ENCODE assay signal across 9 mouse cellular contexts in genomic region chr15:90678488-90678887, GRCm38 (mm10). TPM values are rescaled to one million over a fixed set of nuclear protein-coding genes. Genes with fewer than 3 reads are reported as not detected.
A peak's percentile ranks its signal among the peaks of the same experiment; 100 is the strongest.
DNase-seq lines count a peak whose midpoint lies in the region; ATAC-seq and TF ChIP-seq lines count a peak whose summit lies in the region.
"Had no signal": no experiment of that assay in that cellular context is flagged by ENCODE, and none has a peak within 500 bp of the region (broad histone marks: within the 10 kb centered on the region; RNA-seq: fewer than 3 reads in every experiment).

No protein-coding gene starts in this region.

- peak overlapping the region; percentile 97 for H3K4me2 ChIP-seq in embryonic facial prominence, embryonic 14.5 days (ENCODE audit: low read depth, low read length)
- peak overlapping the region; percentile 99 for H3K4me2 ChIP-seq in heart, embryonic 14.5 days (ENCODE audit: low read length)
- H3K4me2 ChIP-seq in kidney, embryonic 16.5 days (replicated peaks; ENCODE audit: low read depth, low read length) = peak overlapping the region; percentile 97
- H3K4me2 ChIP-seq in lung, postnatal 0 days (replicated peaks; ENCODE audit: low read depth, low read length) = peak overlapping the region; percentile 97
- peak overlapping the region; percentile 94 for H3K4me2 ChIP-seq in stomach, embryonic 15.5 days

- no peaks in the 10 kb centered on the region for H3K4me1 ChIP-seq in embryonic facial prominence, embryonic 14.5 days (ENCODE audit: control insufficient read depth, insufficient read depth, low read length)
- peaks cover 2 to 3% of the 10 kb centered on the region in 2 experiments; a peak in 2 of 4 replicates for H3K4me1 ChIP-seq in heart, embryonic 14.5 days (ENCODE audit: control insufficient read depth in 2 of 2, insufficient read depth in 2 of 2, low read length in 2 of 2)
- H3K4me1 ChIP-seq in kidney, embryonic 16.5 days (ENCODE audit: insufficient read depth, low read length) = peaks cover 13% of the 10 kb centered on the region; the same call in 1 of the 2 replicates
- no peaks in the 10 kb centered on the region for H3K4me1 ChIP-seq in lung, postnatal 0 days (ENCODE audit: insufficient read depth, low read depth, low read length)
- peaks cover 5% of the 10 kb centered on the region for H3K4me1 ChIP-seq in stomach, embryonic 15.5 days

- ATAC-seq in embryonic facial prominence, embryonic 14.5 days (ENCODE audit: low read depth) = no peak
- ATAC-seq in heart, embryonic 14.5 days (ENCODE audit: insufficient number of reproducible peaks, insufficient read depth, low FRiP score, low read depth) = no peak
- no peak for ATAC-seq in kidney, embryonic 16.5 days (ENCODE audit: low FRiP score, low TSS enrichment)
- ATAC-seq in lung, postnatal 0 days = peak; percentile 57
- no peak; the same call in 1 of the 2 replicates for ATAC-seq in stomach, embryonic 15.5 days (ENCODE audit: insufficient read depth, low FRiP score, low read depth)
- ATAC-seq in erythroid progenitor cell, adult 5-6 weeks (replicated peaks; ENCODE audit: low FRiP score, poor library complexity, severe bottlenecking) = no peak

- TF ChIP-seq EP300 in lung, postnatal 0 days (IDR thresholded peaks at IDR 0.05) = no peak

- peak overlapping the region; percentile 73 for H3K9ac ChIP-seq in embryonic facial prominence, embryonic 14.5 days (ENCODE audit: low read depth, low read length)
- peak overlapping the region; percentile 70; the same call in 1 of the 2 replicates for H3K9ac ChIP-seq in heart, embryonic 14.5 days (ENCODE audit: low read length)
- peak overlapping the region; percentile 74; the same call in 1 of the 2 replicates for H3K9ac ChIP-seq in kidney, embryonic 16.5 days (replicated peaks; ENCODE audit: low read length)
- H3K9ac ChIP-seq in lung, postnatal 0 days (replicated peaks; ENCODE audit: low read depth) = 0 out of 2 replicates have a peak overlapping the region, but pooled peaks have one; percentile 32
- no peak overlapping the region for H3K9ac ChIP-seq in stomach, embryonic 15.5 days

- WGBS in embryonic facial prominence, embryonic 14.5 days = 3% methylated on average over 19 of the region's 19 CpGs
- WGBS in heart, embryonic 14.5 days = 3% methylated on average over 19 of the region's 19 CpGs
- 3% methylated on average over 19 of the region's 19 CpGs for WGBS in kidney, embryonic 16.5 days
- WGBS in lung, postnatal 0 days = 3% methylated on average over 19 of the region's 19 CpGs
- WGBS in stomach, embryonic 15.5 days = 5% methylated on average over 19 of the region's 19 CpGs

- DNase-seq in thymus, postnatal 4 days = peak; percentile 9
- no peak for DNase-seq in thymus, postnatal 36 days
- no peak for DNase-seq in embryonic facial prominence, embryonic 14.5 days (ENCODE audit: low spot score)
- DNase-seq in lung, postnatal 0 days (ENCODE audit: low spot score) = peak; percentile 70

- no peaks in the 10 kb centered on the region for H3K36me3 ChIP-seq in embryonic facial prominence, embryonic 14.5 days (ENCODE audit: control insufficient read depth, insufficient read depth, low read length)
- no peaks in the 10 kb centered on the region for H3K36me3 ChIP-seq in heart, embryonic 14.5 days (ENCODE audit: control insufficient read depth, insufficient read depth, low read length)
- H3K36me3 ChIP-seq in kidney, embryonic 16.5 days (ENCODE audit: insufficient read depth, low read length) = no peaks in the 10 kb centered on the region
- no peaks in the 10 kb centered on the region for H3K36me3 ChIP-seq in lung, postnatal 0 days (ENCODE audit: insufficient read depth, low read length)
- H3K36me3 ChIP-seq in stomach, embryonic 15.5 days = no peaks in the 10 kb centered on the region

- TF ChIP-seq CTCF in lung, postnatal 0 days (IDR thresholded peaks at IDR 0.05) = no peak

- no peaks in the 10 kb centered on the region; the same call in 1 of the 2 replicates for H3K27me3 ChIP-seq in embryonic facial prominence, embryonic 14.5 days (replicated peaks; ENCODE audit: control insufficient read depth, insufficient read depth, low read length)
- no peaks in the 10 kb centered on the region for H3K27me3 ChIP-seq in heart, embryonic 14.5 days (ENCODE audit: control insufficient read depth, insufficient read depth, low read length)
- no peaks in the 10 kb centered on the region for H3K27me3 ChIP-seq in kidney, embryonic 16.5 days (ENCODE audit: insufficient read depth, low read length)
- no peaks in the 10 kb centered on the region for H3K27me3 ChIP-seq in lung, postnatal 0 days (replicated peaks; ENCODE audit: insufficient read depth, low read length)
- no peaks in the 10 kb centered on the region for H3K27me3 ChIP-seq in stomach, embryonic 15.5 days (replicated peaks)

- H3K27ac ChIP-seq in embryonic facial prominence, embryonic 14.5 days (replicated peaks; ENCODE audit: low read depth, low read length) = no peak overlapping the region
- H3K27ac ChIP-seq in heart, embryonic 14.5 days (replicated peaks in 1 of 2; ENCODE audit: control insufficient read depth in 1 of 2, insufficient read depth in 1 of 2, low read depth in 2 of 2, low read length in 2 of 2) = no peak overlapping the region
- no peak overlapping the region for H3K27ac ChIP-seq in kidney, embryonic 16.5 days (ENCODE audit: low read length)
- peak overlapping the region; percentile 29; the same call in 1 of the 2 replicates for H3K27ac ChIP-seq in lung, postnatal 0 days (ENCODE audit: low read length)
- no peak overlapping the region for H3K27ac ChIP-seq in stomach, embryonic 15.5 days

- peak overlapping the region; percentile 69 for H3K4me3 ChIP-seq in embryonic facial prominence, embryonic 14.5 days (ENCODE audit: low read depth, low read length)
- peak overlapping the region; percentile 65 to 69 for H3K4me3 ChIP-seq in heart, embryonic 14.5 days (ENCODE audit: control insufficient read depth in 1 of 2, insufficient read depth in 1 of 2, low read depth in 1 of 2, low read length in 2 of 2)
- H3K4me3 ChIP-seq in kidney, embryonic 16.5 days (ENCODE audit: low read length) = peak overlapping the region; percentile 70
- peak overlapping the region; percentile 64 for H3K4me3 ChIP-seq in lung, postnatal 0 days (ENCODE audit: low read depth, low read length)
- H3K4me3 ChIP-seq in stomach, embryonic 15.5 days (replicated peaks) = peak overlapping the region; percentile 61

- H3K9me3 ChIP-seq in embryonic facial prominence, embryonic 14.5 days (ENCODE audit: control insufficient read depth, low read length) = no peaks in the 10 kb centered on the region
- H3K9me3 ChIP-seq in heart, embryonic 14.5 days (ENCODE audit: control insufficient read depth, low read length) = no peaks in the 10 kb centered on the region
- H3K9me3 ChIP-seq in kidney, embryonic 16.5 days (ENCODE audit: low read length) = no peaks in the 10 kb centered on the region
- no peaks in the 10 kb centered on the region for H3K9me3 ChIP-seq in lung, postnatal 0 days (ENCODE audit: low read length)
- no peaks in the 10 kb centered on the region for H3K9me3 ChIP-seq in stomach, embryonic 15.5 days

RNA-seq across cellular contexts. Expression of gene Cpne8, which starts 0.7 kb away (rescaled TPM):
- polyA plus RNA-seq in embryonic facial prominence, embryonic 14.5 days (2014; fragmentation: Nextera tagmentation; extraction: Ambion mirVana) = 19.5 and 19.9 TPM in 2 replicates
- 6.3 and 6.6 TPM in 2 replicates for polyA plus RNA-seq in heart, embryonic 14.5 days (2014; fragmentation: Nextera tagmentation; extraction: Ambion mirVana)
- polyA plus RNA-seq in kidney, embryonic 16.5 days (2015; fragmentation: Nextera tagmentation; extraction: Ambion mirVana) = 17.8 and 18.1 TPM in 2 replicates
- polyA plus RNA-seq in lung, postnatal 0 days (2015; fragmentation: Nextera tagmentation; extraction: Ambion mirVana) = 46.0 and 65.1 TPM in 2 replicates
- 18.9 and 21.6 TPM in 2 replicates for polyA plus RNA-seq in stomach, embryonic 15.5 days (2015; fragmentation: Nextera tagmentation; extraction: Ambion mirVana)
- 0.72 and 2.1 TPM in 2 replicates for total RNA-seq in erythroid progenitor cell, adult 5-6 weeks (2015; ENCODE audit: low replicate concordance)
- total RNA-seq in erythroid progenitor cell, adult 5-6 weeks (2017; ENCODE audit: low replicate concordance) = 0.13 and 1.6 TPM in 2 replicates
- total RNA-seq: neutrophil, adult 5-6 weeks had no signal

Comparison
In these comparisons a context has a peak if more than half of its experiments do, and no peak if none do; other contexts are left out.
1. DNase-seq: peak in thymus, postnatal 4 days (single experiment) and lung, postnatal 0 days (single experiment); none in thymus, postnatal 36 days (0 of 2) and embryonic facial prominence, embryonic 14.5 days (single experiment).
2. Peak in every context shown above with its lines, with median percentiles within 50 percentile points of each other: H3K4me2 ChIP-seq and H3K4me3 ChIP-seq.